Comparison of ENCODE assay signal across 8 mouse cellular contexts in the genomic region with DNA sequence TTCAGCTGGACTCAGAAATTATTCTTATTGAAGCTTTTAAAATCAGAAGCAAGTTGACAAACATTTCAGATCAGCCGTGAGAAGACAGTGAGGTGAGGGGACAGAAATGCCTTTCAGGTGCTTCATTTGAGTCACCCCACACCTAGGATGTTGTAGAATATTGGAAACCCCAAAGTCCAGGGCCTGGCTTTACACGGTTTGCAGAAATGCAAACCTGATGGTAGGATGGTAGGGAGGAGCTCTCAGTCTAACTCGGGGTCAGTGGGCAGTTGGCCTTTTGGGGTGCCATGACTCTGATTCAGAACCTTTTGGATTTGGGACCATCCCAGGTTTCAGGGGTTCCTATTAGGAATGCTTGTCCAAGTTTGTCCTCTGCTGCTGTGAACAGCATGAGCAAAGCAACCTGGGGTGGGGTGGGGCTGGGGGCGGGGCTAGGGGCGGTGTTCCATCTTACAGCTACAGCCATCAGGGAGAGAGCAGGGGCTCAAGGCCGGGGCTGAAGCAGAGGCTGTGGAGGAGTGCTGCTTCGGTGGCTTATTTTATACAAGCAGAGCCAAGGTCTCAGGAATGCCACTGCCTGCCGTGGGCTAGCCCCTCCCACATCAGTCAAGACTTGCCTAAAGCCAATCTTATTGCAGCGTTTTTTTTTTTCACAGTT.
A peak's percentile ranks its signal among the peaks of the same experiment; 100 is the strongest.
DNase-seq lines count a peak whose midpoint lies in the region; ATAC-seq and TF ChIP-seq lines count a peak whose summit lies in the region.

No protein-coding gene starts in this region.

- H3K4me3 ChIP-seq in lung, embryonic 16.5 days (ENCODE audit: low read length): no peak overlapping the region
- no peak overlapping the region for H3K4me3 ChIP-seq in lung, adult 2 months (replicated peaks; ENCODE audit: extremely low read depth, low read depth, low read length)
- H3K4me3 ChIP-seq in hindbrain, embryonic 12.5 days: no peak overlapping the region
- no peak overlapping the region for H3K4me3 ChIP-seq in liver, embryonic 11.5 days (ENCODE audit: low read depth, low read length)
- H3K4me3 ChIP-seq in stomach, postnatal 0 days (ENCODE audit: low read depth, low read length): no peak overlapping the region

- H3K9ac ChIP-seq in lung, embryonic 16.5 days (ENCODE audit: low read length): no peak overlapping the region
- H3K9ac ChIP-seq in hindbrain, embryonic 12.5 days: no peak overlapping the region
- no peak overlapping the region for H3K9ac ChIP-seq in liver, embryonic 11.5 days (ENCODE audit: low read depth, low read length)
- no peak overlapping the region for H3K9ac ChIP-seq in stomach, postnatal 0 days (ENCODE audit: low read length)

- ATAC-seq in lung, embryonic 16.5 days (ENCODE audit: low read depth): peak; percentile 49
- ATAC-seq in hindbrain, embryonic 12.5 days (ENCODE audit: low FRiP score): 0 out of 2 replicates have a peak, but pooled peaks have one; percentile 44
- ATAC-seq in liver, embryonic 11.5 days (replicated peaks; ENCODE audit: low FRiP score): no peak
- ATAC-seq in stomach, postnatal 0 days (ENCODE audit: low FRiP score, low TSS enrichment): peak; percentile 48; the same call in 1 of the 2 replicates

- 2% methylated on average over 9 of the region's 9 CpGs for WGBS in lung, embryonic 16.5 days
- 5% methylated on average over 9 of the region's 9 CpGs for WGBS in lung, adult 2 months
- 2% methylated on average over 9 of the region's 9 CpGs for WGBS in hindbrain, embryonic 12.5 days
- 7% methylated on average over 9 of the region's 9 CpGs for WGBS in liver, embryonic 11.5 days
- 2% methylated on average over 9 of the region's 9 CpGs for WGBS in stomach, postnatal 0 days

- peaks cover 21% of the 10 kb centered on the region for H3K27me3 ChIP-seq in lung, embryonic 16.5 days (ENCODE audit: control insufficient read depth, insufficient read depth, low read depth, low read length)
- no peaks in the 10 kb centered on the region; the same call in 1 of the 2 replicates for H3K27me3 ChIP-seq in hindbrain, embryonic 12.5 days
- peaks cover 24% of the 10 kb centered on the region for H3K27me3 ChIP-seq in liver, embryonic 11.5 days (replicated peaks; ENCODE audit: control insufficient read depth, insufficient read depth, low read length)
- H3K27me3 ChIP-seq in stomach, postnatal 0 days (ENCODE audit: control insufficient read depth, insufficient read depth, low read length): no peaks in the 10 kb centered on the region

- H3K36me3 ChIP-seq in lung, embryonic 16.5 days (ENCODE audit: control insufficient read depth, insufficient read depth, low read length): no peaks in the 10 kb centered on the region
- no peaks in the 10 kb centered on the region for H3K36me3 ChIP-seq in hindbrain, embryonic 12.5 days
- H3K36me3 ChIP-seq in liver, embryonic 11.5 days (ENCODE audit: control insufficient read depth, insufficient read depth, low read length): no peaks in the 10 kb centered on the region
- H3K36me3 ChIP-seq in stomach, postnatal 0 days (ENCODE audit: control insufficient read depth, insufficient read depth, low read length): no peaks in the 10 kb centered on the region

- TF ChIP-seq CTCF in lung, adult 2 months (IDR thresholded peaks at IDR 0.05; ENCODE audit: insufficient read depth, low read length): no peak
- TF ChIP-seq CTCF in stomach, postnatal 0 days (IDR thresholded peaks at IDR 0.05; ENCODE audit: low read depth): no peak

- peaks cover 14% of the 10 kb centered on the region for H3K4me1 ChIP-seq in lung, embryonic 16.5 days (replicated peaks; ENCODE audit: control insufficient read depth, insufficient read depth, low read length)
- peaks cover 8% of the 10 kb centered on the region for H3K4me1 ChIP-seq in lung, adult 2 months (ENCODE audit: control insufficient read depth, insufficient read depth, low read length)
- peaks cover 22% of the 10 kb centered on the region for H3K4me1 ChIP-seq in hindbrain, embryonic 12.5 days
- H3K4me1 ChIP-seq in liver, embryonic 11.5 days (replicated peaks; ENCODE audit: control insufficient read depth, insufficient read depth, low read length): no peaks in the 10 kb centered on the region
- H3K4me1 ChIP-seq in stomach, postnatal 0 days (replicated peaks; ENCODE audit: control insufficient read depth, insufficient read depth): no peaks in the 10 kb centered on the region

- TF ChIP-seq EP300 in stomach, postnatal 0 days (optimal IDR thresholded peaks at IDR 0.05): no peak

- H3K27ac ChIP-seq in lung, embryonic 16.5 days (ENCODE audit: low read length): no peak overlapping the region
- peak overlapping the region; percentile 35; the same call in 1 of the 2 replicates for H3K27ac ChIP-seq in hindbrain, embryonic 12.5 days
- H3K27ac ChIP-seq in liver, embryonic 11.5 days (ENCODE audit: low read depth, low read length): no peak overlapping the region
- no peak overlapping the region for H3K27ac ChIP-seq in stomach, postnatal 0 days (replicated peaks)

- no peak for TF ChIP-seq POLR2A in lung, adult 2 months (IDR thresholded peaks at IDR 0.05; ENCODE audit: borderline replicate concordance, extremely low read depth, low read depth, low read length)

- peak overlapping the region; percentile 72 for H3K4me2 ChIP-seq in lung, embryonic 16.5 days (ENCODE audit: low read depth, low read length)
- peak overlapping the region; percentile 76 for H3K4me2 ChIP-seq in hindbrain, embryonic 12.5 days (replicated peaks)
- peak overlapping the region; percentile 66 for H3K4me2 ChIP-seq in liver, embryonic 11.5 days
- peak overlapping the region; percentile 31; the same call in 1 of the 2 replicates for H3K4me2 ChIP-seq in stomach, postnatal 0 days (replicated peaks; ENCODE audit: low read depth)

- no peak for DNase-seq in lung, adult 2 months
- DNase-seq in liver, embryonic 11.5 days (ENCODE audit: low spot score): no peak
- peak; percentile 63 for DNase-seq in stomach, postnatal 0 days (ENCODE audit: low spot score)
- DNase-seq in layer of hippocampus, adult 18-20 months (ENCODE audit: low spot score in 2 of 2): no peak
- DNase-seq in thymus, postnatal 36 days: no peak
- DNase-seq in layer of hippocampus, adult 8-10 months (ENCODE audit: low spot score in 2 of 2): no peak

- 0 out of 2 replicates have a peak, but pooled peaks cover 2% of the 10 kb centered on the region for H3K9me3 ChIP-seq in lung, embryonic 16.5 days (ENCODE audit: control insufficient read depth, low read length)
- no peaks in the 10 kb centered on the region; the same call in 1 of the 2 replicates for H3K9me3 ChIP-seq in hindbrain, embryonic 12.5 days (replicated peaks)
- H3K9me3 ChIP-seq in liver, embryonic 11.5 days (ENCODE audit: control insufficient read depth, low read length): no peaks in the 10 kb centered on the region
- no peaks in the 10 kb centered on the region for H3K9me3 ChIP-seq in stomach, postnatal 0 days (ENCODE audit: control insufficient read depth, low read length)
